Mouse (Mus musculus) lung, adult 2 months (tissue): ENCODE results near the gene Btbd9.
A peak's percentile ranks its signal among the peaks of the same experiment; 100 is the strongest.

Source experiments
- CTCF ChIP-seq: fragments of 200-500 bp; IDR thresholded peaks from 2 replicates; pipeline ENCODE4 v1.5.1; 2011; ENCODE audit warnings: mild to moderate bottlenecking, low read length, control low read depth; ENCODE audit not compliant: insufficient read depth
- POLR2A ChIP-seq: fragments of 200-500 bp; IDR thresholded peaks from 2 replicates; pipeline ENCODE4 v1.6.1; 2011; ENCODE audit warnings: low read depth, mild to moderate bottlenecking, control low read depth, low read length, borderline replicate concordance; ENCODE audit errors: extremely low read depth

GRCm38 (mm10) chr17:30559536-30559935 is 16.8 kb downstream of the Btbd9 start:
- TF ChIP-seq POLR2A (no peak), CTCF (peak; percentile 85)
